Mouse (Mus musculus): ENCODE data around the gene Slit3.

GRCm38 (mm10) chr11:35196777-35197176 is 75.8 kb downstream of the Slit3 start:
- no peak for TF ChIP-seq CHD2 (IDR thresholded peaks at IDR 0.05; ENCODE audit: low read length)
- no peak for TF ChIP-seq USF2 (conservative IDR thresholded peaks at IDR 0.05; ENCODE audit: low read depth, low read length)
- no peak for TF ChIP-seq CHD1 (IDR thresholded peaks at IDR 0.05; ENCODE audit: low read depth, low read length)
- no peak for TF ChIP-seq POLR2A (IDR thresholded peaks at IDR 0.05; ENCODE audit: low read depth, low read length)
- TF ChIP-seq ZKSCAN1 (IDR thresholded peaks at IDR 0.05; ENCODE audit: borderline replicate concordance, low read depth, low read length), result no peak
- TF ChIP-seq ZC3H11A (IDR thresholded peaks at IDR 0.05; ENCODE audit: low read depth, low read length), result no peak
- no peak for TF ChIP-seq CTCF (conservative IDR thresholded peaks at IDR 0.05 in 1 of 2, IDR thresholded peaks at IDR 0.05 in 1 of 2; ENCODE audit: low read depth in 2 of 2, low read length in 2 of 2)
- no peak for TF ChIP-seq USF1 (IDR thresholded peaks at IDR 0.05; ENCODE audit: low read depth, low read length)
- TF ChIP-seq HCFC1 (IDR thresholded peaks at IDR 0.05; ENCODE audit: low read depth, low read length), result no peak
